9 mouse cellular contexts compared by ENCODE assay signal in the genomic region with DNA sequence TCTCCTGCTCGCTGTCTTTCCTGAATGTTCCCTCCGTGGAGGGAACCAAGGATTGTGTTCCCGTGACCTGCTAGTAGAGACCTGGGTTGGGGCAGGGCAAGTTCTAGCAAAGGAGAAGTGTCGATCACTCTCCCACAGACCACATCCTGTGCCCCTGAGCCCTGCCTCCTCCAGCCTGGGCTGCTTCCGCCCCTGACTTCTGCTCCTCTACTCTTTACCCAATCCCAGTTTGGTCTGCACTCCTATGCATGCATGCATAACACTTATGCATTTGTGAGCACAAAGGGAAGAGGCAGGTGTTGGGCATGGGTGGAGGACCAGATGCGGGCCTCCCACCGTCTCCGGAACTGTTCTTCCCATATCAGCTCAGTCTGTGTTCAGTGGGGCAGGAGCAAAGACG. TPM values are rescaled to one million over a fixed set of nuclear protein-coding genes. Genes with fewer than 3 reads are reported as not detected.
DNase-seq lines count a peak whose midpoint lies in the region; ATAC-seq and TF ChIP-seq lines count a peak whose summit lies in the region.
"Had no signal": no experiment of that assay in that cellular context is flagged by ENCODE, and none has a peak within 500 bp of the region (broad histone marks: within the 10 kb centered on the region; RNA-seq: fewer than 3 reads in every experiment).

No protein-coding gene starts in this region.

- H3K27me3 ChIP-seq in embryonic facial prominence, embryonic 14.5 days (replicated peaks; ENCODE audit: control insufficient read depth, insufficient read depth, low read length), result no peaks in the 10 kb centered on the region
- no peaks in the 10 kb centered on the region for H3K27me3 ChIP-seq in hindbrain, embryonic 14.5 days (ENCODE audit: control insufficient read depth, insufficient read depth, low read length)
- no peaks in the 10 kb centered on the region for H3K27me3 ChIP-seq in liver, embryonic 14.5 days (ENCODE audit: control insufficient read depth, insufficient read depth, low read length)
- H3K27me3 ChIP-seq: Patski had no signal

- ATAC-seq in embryonic facial prominence, embryonic 14.5 days (ENCODE audit: low read depth), result no peak
- ATAC-seq in hindbrain, embryonic 14.5 days (ENCODE audit: low FRiP score), result no peak
- no peak for ATAC-seq in liver, embryonic 14.5 days (ENCODE audit: insufficient read depth)
- ATAC-seq: Patski had no signal

- WGBS in embryonic facial prominence, embryonic 14.5 days, result 55% methylated on average over 9 of the region's 9 CpGs
- WGBS in hindbrain, embryonic 14.5 days, result 60% methylated on average over 9 of the region's 9 CpGs
- WGBS in liver, embryonic 14.5 days (ENCODE audit: insufficient replicate concordance), result 16% methylated on average over 9 of the region's 9 CpGs

- H3K9me3 ChIP-seq in embryonic facial prominence, embryonic 14.5 days (ENCODE audit: control insufficient read depth, low read length), result no peaks in the 10 kb centered on the region
- H3K9me3 ChIP-seq in hindbrain, embryonic 14.5 days (ENCODE audit: control insufficient read depth, low read length), result no peaks in the 10 kb centered on the region
- H3K9me3 ChIP-seq in liver, embryonic 14.5 days (ENCODE audit: control insufficient read depth, low read length), result no peaks in the 10 kb centered on the region

- intact Hi-C loops in gastrocnemius, adult 2 months (cut with DNase I), result no loop called here

- peaks cover 26% of the 10 kb centered on the region for H3K36me3 ChIP-seq in embryonic facial prominence, embryonic 14.5 days (ENCODE audit: control insufficient read depth, insufficient read depth, low read length)
- H3K36me3 ChIP-seq in hindbrain, embryonic 14.5 days (replicated peaks; ENCODE audit: control insufficient read depth, insufficient read depth), result peaks cover 24% of the 10 kb centered on the region
- H3K36me3 ChIP-seq in liver, embryonic 14.5 days (replicated peaks; ENCODE audit: control insufficient read depth, insufficient read depth, low read depth), result no peaks in the 10 kb centered on the region; the same call in 1 of the 2 replicates

- peak overlapping the region; percentile 95 for H3K27ac ChIP-seq in gastrocnemius, adult 2 months
- peak overlapping the region; percentile 89 for H3K27ac ChIP-seq in embryonic facial prominence, embryonic 14.5 days (replicated peaks; ENCODE audit: low read depth, low read length)
- peak overlapping the region; percentile 56 for H3K27ac ChIP-seq in hindbrain, embryonic 14.5 days
- H3K27ac ChIP-seq in liver, embryonic 14.5 days, result peak overlapping the region; percentile 34

- H3K9ac ChIP-seq in embryonic facial prominence, embryonic 14.5 days (ENCODE audit: low read depth, low read length), result peak overlapping the region; percentile 81; the same call in 1 of the 2 replicates
- H3K9ac ChIP-seq in hindbrain, embryonic 14.5 days, result peak overlapping the region; percentile 85; the same call in 1 of the 2 replicates
- H3K9ac ChIP-seq in liver, embryonic 14.5 days (replicated peaks), result peak overlapping the region; percentile 33; the same call in 1 of the 2 replicates

- peak overlapping the region; percentile 89 for H3K4me3 ChIP-seq in gastrocnemius, adult 2 months
- peak overlapping the region; percentile 99; the same call in 1 of the 2 replicates for H3K4me3 ChIP-seq in embryonic facial prominence, embryonic 14.5 days (ENCODE audit: low read depth, low read length)
- H3K4me3 ChIP-seq in hindbrain, embryonic 14.5 days (replicated peaks; ENCODE audit: low read length), result 0 out of 2 replicates have a peak overlapping the region, but pooled peaks have one; percentile 80
- H3K4me3 ChIP-seq in liver, embryonic 14.5 days (ENCODE audit: insufficient read depth in 1 of 2, low read depth in 2 of 2, low read length in 2 of 2), result peak overlapping the region; percentile 36 to 91

- no peak for TF ChIP-seq EP300 in liver, embryonic 14.5 days (IDR thresholded peaks at IDR 0.05; ENCODE audit: low read depth)

- no peak for TF ChIP-seq CTCF in gastrocnemius, adult 2 months (IDR thresholded peaks at IDR 0.05)
- no peak for TF ChIP-seq CTCF in liver, embryonic 14.5 days (IDR thresholded peaks at IDR 0.05; ENCODE audit: low read depth)

- DNase-seq in gastrocnemius, adult 2 months, result no peak
- no peak for DNase-seq in gastrocnemius, adult 8-10 months (ENCODE audit: low spot score in 2 of 2)
- DNase-seq in embryonic facial prominence, embryonic 14.5 days (ENCODE audit: low spot score), result no peak
- no peak for DNase-seq in hindbrain, embryonic 14.5 days (ENCODE audit: low spot score)
- no peak for DNase-seq in liver, embryonic 14.5 days (ENCODE audit: low read depth in 3 of 3, low spot score in 3 of 3)
- peak; percentile 84 for DNase-seq in naive thymus-derived CD4-positive, alpha-beta T cell, adult 2 months (ENCODE audit: low read depth)
- DNase-seq in c-Kit-positive CD71-positive TER-119-positive erythroid progenitor cells, embryonic 14.5 days (ENCODE audit: low spot score), result no peak
- no peak for DNase-seq in retina, embryonic 14.5 days (ENCODE audit: low spot score)

- H3K4me2 ChIP-seq in embryonic facial prominence, embryonic 14.5 days (ENCODE audit: low read depth, low read length), result peak overlapping the region; percentile 94
- peak overlapping the region; percentile 63 for H3K4me2 ChIP-seq in hindbrain, embryonic 14.5 days (replicated peaks)
- H3K4me2 ChIP-seq in liver, embryonic 14.5 days (ENCODE audit: low read depth), result peak overlapping the region; percentile 97

- peaks cover 34% of the 10 kb centered on the region for H3K4me1 ChIP-seq in embryonic facial prominence, embryonic 14.5 days (ENCODE audit: control insufficient read depth, insufficient read depth, low read length)
- H3K4me1 ChIP-seq in hindbrain, embryonic 14.5 days (replicated peaks; ENCODE audit: control insufficient read depth, insufficient read depth, low read length), result peaks cover 37% of the 10 kb centered on the region
- H3K4me1 ChIP-seq in liver, embryonic 14.5 days (replicated peaks; ENCODE audit: control insufficient read depth in 2 of 2, insufficient read depth in 2 of 2, low read length in 1 of 2), result peaks cover 17 to 30% of the 10 kb centered on the region in 2 experiments

RNA-seq across cellular contexts. Expression of a gene that starts 2.2 kb away (rescaled TPM):
- 1 to 10 TPM; 2.9 to 3.3 TPM for total RNA-seq in gastrocnemius, adult 2 months (2021)
- 1 to 10 TPM; 1.9 to 3.5 (median 2.5) TPM for total RNA-seq in gastrocnemius, adult 8-10 months (2022)
- 6.4 and 6.6 TPM in 2 replicates for polyA plus RNA-seq in embryonic facial prominence, embryonic 14.5 days (2014; fragmentation: Nextera tagmentation; extraction: Ambion mirVana)
- 5.3 and 6.5 TPM in 2 replicates for polyA plus RNA-seq in hindbrain, embryonic 14.5 days (2014; fragmentation: Nextera tagmentation; extraction: Ambion mirVana)
- 5.5 and 6.0 TPM in 2 replicates for polyA plus RNA-seq in liver, embryonic 14.5 days (2012; rRNA removed)
- 3.2 and 3.9 TPM in 2 replicates for polyA plus RNA-seq in liver, embryonic 14.5 days (2014; fragmentation: Nextera tagmentation; extraction: Ambion mirVana)

RNA-seq across cellular contexts. Expression of a gene that starts 2.2 kb away (rescaled TPM):
- 10 to 100 TPM; 15.6 to 17.1 TPM for total RNA-seq in gastrocnemius, adult 2 months (2021)
- 10 to 100 TPM; 12.7 to 15.7 (median 14.6) TPM for total RNA-seq in gastrocnemius, adult 8-10 months (2022)
- 36.5 and 40.1 TPM in 2 replicates for polyA plus RNA-seq in embryonic facial prominence, embryonic 14.5 days (2014; fragmentation: Nextera tagmentation; extraction: Ambion mirVana)
- 19.0 and 23.4 TPM in 2 replicates for polyA plus RNA-seq in hindbrain, embryonic 14.5 days (2014; fragmentation: Nextera tagmentation; extraction: Ambion mirVana)
- polyA plus RNA-seq in liver, embryonic 14.5 days (2012; rRNA removed), result 13.9 and 16.1 TPM in 2 replicates
- polyA plus RNA-seq in liver, embryonic 14.5 days (2014; fragmentation: Nextera tagmentation; extraction: Ambion mirVana), result 21.7 and 23.6 TPM in 2 replicates

RNA-seq across cellular contexts. Expression of a gene that starts 2.4 kb away (rescaled TPM):
- total RNA-seq in gastrocnemius, adult 2 months (2021), result under 1 TPM; 0.15 to 0.28 TPM
- total RNA-seq in gastrocnemius, adult 8-10 months (2022), result under 1 TPM in 2 of 4 experiments, not detected in 2; 0.20 to 0.29 TPM
- 0.10 and 0.25 TPM in 2 replicates for polyA plus RNA-seq in embryonic facial prominence, embryonic 14.5 days (2014; fragmentation: Nextera tagmentation; extraction: Ambion mirVana)
- 0.12 TPM in 1 of 2 replicates, not detected in the other for polyA plus RNA-seq in hindbrain, embryonic 14.5 days (2014; fragmentation: Nextera tagmentation; extraction: Ambion mirVana)
- 0.02 and 0.04 TPM in 2 replicates for polyA plus RNA-seq in liver, embryonic 14.5 days (2012; rRNA removed)
- polyA plus RNA-seq in liver, embryonic 14.5 days (2014; fragmentation: Nextera tagmentation; extraction: Ambion mirVana), result 0.05 TPM in 1 of 2 replicates, not detected in the other

RNA-seq across cellular contexts. Expression of a gene that starts 10.0 kb away (rescaled TPM):
- total RNA-seq in gastrocnemius, adult 2 months (2021), result 1 to 10 TPM; 1.6 to 4.2 TPM
- 1 to 10 TPM in 2 of 4 experiments, under 1 TPM in 2; 0.75 to 1.8 (median 1.1) TPM for total RNA-seq in gastrocnemius, adult 8-10 months (2022)
- polyA plus RNA-seq in embryonic facial prominence, embryonic 14.5 days (2014; fragmentation: Nextera tagmentation; extraction: Ambion mirVana), result 6.3 and 7.2 TPM in 2 replicates
- 4.9 and 5.8 TPM in 2 replicates for polyA plus RNA-seq in hindbrain, embryonic 14.5 days (2014; fragmentation: Nextera tagmentation; extraction: Ambion mirVana)
- 12.7 and 13.7 TPM in 2 replicates for polyA plus RNA-seq in liver, embryonic 14.5 days (2012; rRNA removed)
- 2.3 and 2.9 TPM in 2 replicates for polyA plus RNA-seq in liver, embryonic 14.5 days (2014; fragmentation: Nextera tagmentation; extraction: Ambion mirVana)

RNA-seq across cellular contexts. Expression of a gene that starts 14.3 kb away (rescaled TPM):
- total RNA-seq in gastrocnemius, adult 2 months (2021), result under 1 TPM; 0.26 to 0.78 TPM
- under 1 TPM; 0.19 to 0.81 (median 0.25) TPM for total RNA-seq in gastrocnemius, adult 8-10 months (2022)
- 0.14 and 0.21 TPM in 2 replicates for polyA plus RNA-seq in embryonic facial prominence, embryonic 14.5 days (2014; fragmentation: Nextera tagmentation; extraction: Ambion mirVana)
- 0.15 TPM in 1 of 2 replicates, not detected in the other for polyA plus RNA-seq in hindbrain, embryonic 14.5 days (2014; fragmentation: Nextera tagmentation; extraction: Ambion mirVana)
- polyA plus RNA-seq in liver, embryonic 14.5 days (2012; rRNA removed), result 0.02 TPM in 2 replicates
- polyA plus RNA-seq in liver, embryonic 14.5 days (2014; fragmentation: Nextera tagmentation; extraction: Ambion mirVana), result not detected in 2 replicates

Comparison
In these comparisons a context has a peak if more than half of its experiments do, and no peak if none do; other contexts are left out.
1. H3K27ac ChIP-seq: peak in every context shown above with its lines; median percentile 95 in gastrocnemius, adult 2 months; 89 in embryonic facial prominence, embryonic 14.5 days; 56 in hindbrain, embryonic 14.5 days; 34 in liver, embryonic 14.5 days.
2. H3K9ac ChIP-seq: peak in every context shown above with its lines; median percentile 85 in hindbrain, embryonic 14.5 days; 81 in embryonic facial prominence, embryonic 14.5 days; 33 in liver, embryonic 14.5 days.